Mouse (Mus musculus) stomach, embryonic 14.5 days (tissue): ENCODE data around the gene Pklr. TPM values are rescaled to one million over a fixed set of nuclear protein-coding genes. Genes with fewer than 3 reads are reported as not detected.

Experiments
- ATAC-seq: fragments of 200-750 bp; cut with Nextera tagmentation; 2 replicates; pipeline ENCODE4 v1.8.0; 2017; ENCODE audit warnings: low read depth, moderate TSS enrichment; ENCODE audit not compliant: insufficient number of reproducible peaks, insufficient read depth, low FRiP score
- H3K27ac ChIP-seq: fragments of 300-500 bp; sonication (generic); 2 replicates; pipeline ENCODE4 v1.5.1; 2014; ENCODE audit warnings: mild to moderate bottlenecking, low read length, moderate library complexity, mixed read lengths
- H3K27me3 ChIP-seq: fragments of 300-500 bp; sonication (generic); 2 replicates; pipeline ENCODE4 v1.6.1; 2014; ENCODE audit warnings: low read length, control low read depth, mixed read lengths; ENCODE audit not compliant: control insufficient read depth, insufficient read depth
- H3K36me3 ChIP-seq: fragments of 300-500 bp; sonication (generic); 2 replicates; pipeline ENCODE4 v1.6.1; 2014; ENCODE audit warnings: mild to moderate bottlenecking, control low read depth, low read length, moderate library complexity, mixed read lengths; ENCODE audit not compliant: control insufficient read depth, insufficient read depth
- H3K4me1 ChIP-seq: fragments of 300-500 bp; sonication (generic); 2 replicates; pipeline ENCODE4 v1.6.1; 2014; ENCODE audit warnings: low read length, control low read depth, mixed read lengths; ENCODE audit not compliant: control insufficient read depth, insufficient read depth
- H3K4me2 ChIP-seq: fragments of 300-500 bp; sonication (generic); replicated peaks from 2 replicates; pipeline ENCODE4 v1.6.1; 2014; ENCODE audit warnings: low read depth, low read length, control low read depth
- H3K4me3 ChIP-seq: fragments of 300-500 bp; sonication (generic); 2 replicates; pipeline ENCODE4 v1.5.1; 2014; ENCODE audit warnings: low read depth, low read length, control low read depth
- H3K9ac ChIP-seq: fragments of 300-500 bp; sonication (generic); replicated peaks from 2 replicates; pipeline ENCODE4 v1.6.1; 2014; ENCODE audit warnings: low read depth, mild to moderate bottlenecking, control low read depth, low read length, moderate library complexity, mixed read lengths
- H3K9me3 ChIP-seq: fragments of 300-500 bp; sonication (generic); 2 replicates; pipeline ENCODE4 v1.6.1; 2016; ENCODE audit warnings: low read depth, low read length, control low read depth; ENCODE audit not compliant: control insufficient read depth
- WGBS: fragments of 180-500 bp; shearing (Covaris S2); extraction: QIAGEN DNeasy Blood & Tissue Kit; methylation state at CpG from one replicate; pipeline ENCODE4 v1.1.7; 2014; 5-methylcytosine and 5-hydroxymethylcytosine counted together
- polyA plus RNA-seq: library from polyadenylated mRNA; unstranded; fragments of >200 nt; fragmentation: Nextera tagmentation; extraction: Ambion mirVana; gene quantifications from 2 replicates; pipeline ENCODE4 v1.2.1, GENCODE M21; 2014

The Pklr gene
- polyA plus RNA-seq = 2.8 and 3.3 TPM in 2 replicates

- no peaks in the 10 kb centered on the region for H3K4me1 ChIP-seq
- H3K9ac ChIP-seq = no peak within 1 kb of the TSS
- H3K9me3 ChIP-seq = no peaks in the 10 kb centered on the region
- 67% methylated on average over 3 of the region's 3 CpGs for WGBS
- no peak for ATAC-seq
- 0 out of 2 replicates have a peak within 1 kb of the TSS, but pooled peaks have one; percentile 10 for H3K4me2 ChIP-seq
- no peaks in the 10 kb centered on the region for H3K27me3 ChIP-seq
- no peak within 1 kb of the TSS for H3K4me3 ChIP-seq
- H3K27ac ChIP-seq = no peak within 1 kb of the TSS
- no peaks in the 10 kb centered on the region for H3K36me3 ChIP-seq
These were observed at the start of gene Pklr for GRCm38 (mm10) chr3:89135958-89136357. TSS of gene Pklr (plus strand) at chr3:89136142.

GRCm38 (mm10) chr3:89087338-89088110, 48.4 kb upstream of the Pklr start:
- Histone ChIP-seq H3K36me3 (no peaks in the 10 kb centered on the region; the same call in 1 of the 2 replicates), H3K9ac (no peak overlapping the region), H3K4me1 (peaks cover 16% of the 10 kb centered on the region), H3K9me3 (no peaks in the 10 kb centered on the region), H3K27ac (no peak overlapping the region), H3K4me3 (no peak overlapping the region), H3K27me3 (no peaks in the 10 kb centered on the region), H3K4me2 (peak overlapping the region; percentile 29)
- 24% methylated on average over 21 of the region's 21 CpGs for WGBS
- no peak for ATAC-seq

- no peak for ATAC-seq
- no peaks in the 10 kb centered on the region; the same call in 1 of the 2 replicates for H3K36me3 ChIP-seq
- 54% methylated on average over 14 of the region's 14 CpGs for WGBS
- peaks cover 21% of the 10 kb centered on the region for H3K4me1 ChIP-seq
- no peak overlapping the region for H3K9ac ChIP-seq
- peak overlapping the region; percentile 68 for H3K4me3 ChIP-seq
- H3K9me3 ChIP-seq = no peaks in the 10 kb centered on the region
- peak overlapping the region; percentile 100 for H3K4me2 ChIP-seq
- H3K27ac ChIP-seq = no peak overlapping the region
- no peaks in the 10 kb centered on the region for H3K27me3 ChIP-seq
These were observed 47.0 kb upstream of the Pklr start for GRCm38 (mm10) chr3:89088974-89089373.

GRCm38 (mm10) chr3:89089882-89090591, 45.9 kb upstream of the Pklr start:
- Histone ChIP-seq H3K4me3 (peak overlapping the region; percentile 68), H3K9me3 (no peaks in the 10 kb centered on the region), H3K27ac (peak overlapping the region; percentile 83), H3K9ac (peak overlapping the region; percentile 52), H3K4me2 (peak overlapping the region; percentile 100), H3K36me3 (peaks cover 6% of the 10 kb centered on the region), H3K27me3 (no peaks in the 10 kb centered on the region), H3K4me1 (peaks cover 21% of the 10 kb centered on the region)
- under 1% methylated on average over 40 of the region's 40 CpGs for WGBS
- ATAC-seq = peak; percentile 84

GRCm38 (mm10) chr3:89090694-89091655, 45.0 kb upstream of the Pklr start:
- Histone ChIP-seq H3K27me3 (no peaks in the 10 kb centered on the region), H3K4me3 (peak overlapping the region; percentile 68), H3K9me3 (no peaks in the 10 kb centered on the region), H3K36me3 (peaks cover 15% of the 10 kb centered on the region), H3K4me2 (peak overlapping the region; percentile 100), H3K9ac (peak overlapping the region; percentile 52), H3K27ac (peak overlapping the region; percentile 83), H3K4me1 (peaks cover 21% of the 10 kb centered on the region)
- WGBS = under 1% methylated on average over 71 of the region's 74 CpGs
- peak; percentile 77 for ATAC-seq

- Histone ChIP-seq H3K27me3 (no peaks in the 10 kb centered on the region), H3K9me3 (no peaks in the 10 kb centered on the region), H3K4me2 (peak overlapping the region; percentile 100), H3K36me3 (peaks cover 17% of the 10 kb centered on the region), H3K27ac (no peak overlapping the region), H3K4me3 (peak overlapping the region; percentile 68), H3K4me1 (peaks cover 21% of the 10 kb centered on the region), H3K9ac (no peak overlapping the region)
- no peak for ATAC-seq
- 13% methylated on average over 20 of the region's 20 CpGs for WGBS
These were observed 44.0 kb upstream of the Pklr start for GRCm38 (mm10) chr3:89091811-89092508.

GRCm38 (mm10) chr3:89092509-89093090, 43.3 kb upstream of the Pklr start:
- peaks cover 20% of the 10 kb centered on the region for H3K4me1 ChIP-seq
- H3K4me2 ChIP-seq = peak overlapping the region; percentile 41
- peak overlapping the region; percentile 33 for H3K4me3 ChIP-seq
- no peaks in the 10 kb centered on the region for H3K27me3 ChIP-seq
- H3K27ac ChIP-seq = no peak overlapping the region
- no peak overlapping the region; the same call in 1 of the 2 replicates for H3K9ac ChIP-seq
- H3K9me3 ChIP-seq = no peaks in the 10 kb centered on the region
- no peak for ATAC-seq
- peaks cover 17% of the 10 kb centered on the region for H3K36me3 ChIP-seq
- 24% methylated on average over 11 of the region's 11 CpGs for WGBS
